Mouse (Mus musculus): ENCODE measurements around the gene H2al1i.
"Not testable (repeated sequence)": the region's sequence is repeated elsewhere in the genome, so short reads cannot be mapped to it uniquely, and the experiment has no call there.

Gene H2al1i

GRCm38 (mm10) chrX:11324359-11324758 lies at the start of gene H2al1i:
H2al1i (plus strand) TSS chrX:11324659.
- DNase-seq = not testable (repeated sequence)

GRCm38 (mm10) chrX:11277083-11277482 lies 47.4 kb upstream of the H2al1i start:
- no peak for DNase-seq

GRCm38 (mm10) chrX:11280741-11281140 lies 43.7 kb upstream of the H2al1i start:
- no peak for DNase-seq

GRCm38 (mm10) chrX:11288306-11288882 lies 36.1 kb upstream of the H2al1i start:
- DNase-seq = no peak

GRCm38 (mm10) chrX:11289244-11289643 lies 35.2 kb upstream of the H2al1i start:
- no peak for DNase-seq

GRCm38 (mm10) chrX:11298957-11299356 lies 25.5 kb upstream of the H2al1i start, which contains the start of gene H2al1a:
H2al1a (plus strand) TSS chrX:11299257.
- not testable (repeated sequence) for DNase-seq

- DNase-seq = not testable (repeated sequence)
Measured at GRCm38 (mm10) chrX:11302132-11302531, 22.3 kb upstream of the H2al1i start, which contains the start of gene H2al1b. H2al1b (plus strand) TSS chrX:11302432.

GRCm38 (mm10) chrX:11305355-11305754 lies 19.1 kb upstream of the H2al1i start, which contains the start of gene H2al1c:
H2al1c (plus strand) TSS chrX:11305655.
- not testable (repeated sequence) for DNase-seq

- DNase-seq = not testable (repeated sequence)
Measured at GRCm38 (mm10) chrX:11308524-11308923, 15.9 kb upstream of the H2al1i start, which contains the start of gene H2al1d. H2al1d (plus strand) TSS chrX:11308824.

GRCm38 (mm10) chrX:11311634-11312033 lies 12.8 kb upstream of the H2al1i start, which contains the start of gene H2al1e:
H2al1e (plus strand) TSS chrX:11311934.
- not testable (repeated sequence) for DNase-seq

GRCm38 (mm10) chrX:11314858-11315257 lies 9.6 kb upstream of the H2al1i start, which contains the start of gene H2al1f:
H2al1f (plus strand) TSS chrX:11315158.
- not testable (repeated sequence) for DNase-seq

- DNase-seq = not testable (repeated sequence)
Measured at GRCm38 (mm10) chrX:11317956-11318355, 6.5 kb upstream of the H2al1i start, which contains the start of gene H2al1g. H2al1g (plus strand) TSS chrX:11318256.

GRCm38 (mm10) chrX:11321192-11321591 lies 3.3 kb upstream of the H2al1i start, which contains the start of gene H2al1h:
H2al1h (plus strand) TSS chrX:11321492.
- not testable (repeated sequence) for DNase-seq

GRCm38 (mm10) chrX:11327522-11327921 lies 3.1 kb downstream of the H2al1i start, which contains the start of gene H2al1j:
H2al1j (plus strand) TSS chrX:11327822.
- DNase-seq = not testable (repeated sequence)

- no peak for DNase-seq
Measured at GRCm38 (mm10) chrX:11345762-11346161, 21.3 kb downstream of the H2al1i start.

GRCm38 (mm10) chrX:11346756-11347155 lies 22.3 kb downstream of the H2al1i start:
- no peak for DNase-seq

GRCm38 (mm10) chrX:11360823-11361222 lies 36.4 kb downstream of the H2al1i start:
- no peak for DNase-seq

GRCm38 (mm10) chrX:11361261-11361660 lies 36.8 kb downstream of the H2al1i start:
- no peak for DNase-seq

- DNase-seq = no peak
Measured at GRCm38 (mm10) chrX:11363890-11364289, 39.4 kb downstream of the H2al1i start.

GRCm38 (mm10) chrX:11365151-11365550 lies 40.7 kb downstream of the H2al1i start:
- no peak for DNase-seq

Measured in thymus, postnatal 25 days (tissue).